Mouse (Mus musculus): ENCODE measurements around the gene Nt5c2.

GRCm38 (mm10) chr19:46978920-46979780 is 35.8 kb downstream of the Nt5c2 start:
- TF ChIP-seq GATA1 (IDR thresholded peaks at IDR 0.05; ENCODE audit: borderline replicate concordance, low read length) = no peak
- TF ChIP-seq CTCF (IDR thresholded peaks at IDR 0.05; ENCODE audit: low read depth, low read length) = no peak
- TF ChIP-seq TAL1 (conservative IDR thresholded peaks at IDR 0.05; ENCODE audit: low read depth, low read length) = no peak
